Mouse (Mus musculus): ENCODE measurements at regions not wholly inside any gene's neighbourhood (a gene's known extent, or its start where the extent isn't known, plus 50 kb on each side); places are given as distances from the start of the nearest gene placed in this dataset.

DNA sequence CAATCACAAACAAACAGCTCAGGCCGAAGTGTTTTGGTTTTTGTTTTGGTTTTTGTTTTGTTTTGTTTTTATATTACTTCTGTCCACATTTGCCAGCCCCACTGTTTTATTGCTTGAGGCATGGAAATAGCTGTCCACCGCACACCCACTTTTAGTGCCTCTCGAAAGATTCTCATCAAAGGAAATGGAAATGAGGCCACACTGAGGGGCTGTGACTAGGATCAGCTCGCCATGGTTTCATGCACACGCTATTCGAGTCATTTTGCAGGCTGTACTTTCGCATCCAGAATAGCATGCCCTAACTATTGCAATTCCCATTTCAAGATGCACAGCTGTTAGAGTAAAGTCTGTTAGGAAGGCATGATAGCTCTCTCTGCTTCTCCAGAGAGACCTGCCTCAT lies 1543.4 kb upstream of the Tenm3 start:
- DNase-seq (ENCODE audit: extremely low read depth, insufficient read length, low spot score) = no peak

DNA sequence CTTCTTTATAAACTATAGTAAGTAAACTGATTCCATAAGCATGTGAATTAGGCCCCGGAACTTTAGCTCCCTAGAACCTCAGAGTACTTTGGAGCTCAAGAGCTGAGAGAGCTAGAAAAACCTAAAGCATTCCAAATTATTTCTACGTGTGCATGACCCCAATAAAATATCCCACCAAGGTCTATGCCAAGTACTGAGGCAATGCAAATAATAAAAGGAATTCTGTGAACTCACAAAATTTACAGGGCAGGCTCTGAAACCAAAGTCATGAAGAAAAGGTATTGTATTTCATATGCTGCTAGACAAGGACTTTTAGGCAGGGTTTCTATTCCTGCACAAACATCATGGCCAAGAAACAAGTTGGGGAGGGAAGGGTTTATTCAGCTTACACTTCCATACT lies 1539.9 kb upstream of the Tenm3 start:
- no peak for DNase-seq (ENCODE audit: extremely low read depth, insufficient read length, low spot score)

- no peak for DNase-seq (ENCODE audit: extremely low read depth, insufficient read length, low spot score)
These were observed 1536.0 kb upstream of the Tenm3 start for GRCm38 (mm10) chr8:50379745-50380144.

DNA sequence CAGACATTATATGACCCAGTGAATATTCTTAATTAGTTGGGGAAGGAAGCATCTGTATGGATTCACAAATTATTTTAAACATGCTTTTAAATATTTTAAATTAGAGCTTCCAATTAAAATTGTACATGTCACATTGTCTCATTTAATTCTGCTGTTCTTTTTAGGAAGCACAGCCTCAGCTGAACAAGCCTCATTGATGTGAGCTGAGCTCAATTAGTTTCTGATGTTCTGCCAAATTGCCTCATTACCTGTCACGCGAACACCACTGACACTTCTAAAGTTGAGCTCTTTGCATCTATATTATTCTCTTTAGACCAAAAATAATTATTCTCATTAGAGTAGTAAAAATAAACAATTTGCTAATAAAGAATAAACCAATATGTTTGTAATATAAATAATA lies 1530.0 kb upstream of the Tenm3 start:
- no peak for DNase-seq (ENCODE audit: extremely low read depth, insufficient read length, low spot score)

DNA sequence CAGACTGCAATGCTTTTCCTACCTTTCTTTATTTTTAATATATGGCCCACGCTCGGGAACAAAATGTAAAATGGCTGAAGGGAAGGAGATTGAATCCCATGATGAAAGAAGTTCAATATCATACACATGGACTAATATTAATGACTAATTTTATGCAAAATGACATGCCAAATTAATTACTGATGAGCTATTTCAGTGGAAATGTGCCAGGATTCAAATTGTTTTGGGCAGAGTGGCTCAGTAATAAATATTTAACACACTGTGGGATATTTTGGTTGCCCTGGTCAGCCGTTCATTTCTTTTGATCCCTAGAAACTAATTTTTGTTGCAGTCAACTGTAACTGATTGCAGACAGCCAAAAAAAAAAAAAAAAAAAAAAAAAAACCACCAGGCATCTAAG lies 1482.7 kb upstream of the Tenm3 start:
- DNase-seq (ENCODE audit: extremely low read depth, insufficient read length, low spot score) = no peak

DNA sequence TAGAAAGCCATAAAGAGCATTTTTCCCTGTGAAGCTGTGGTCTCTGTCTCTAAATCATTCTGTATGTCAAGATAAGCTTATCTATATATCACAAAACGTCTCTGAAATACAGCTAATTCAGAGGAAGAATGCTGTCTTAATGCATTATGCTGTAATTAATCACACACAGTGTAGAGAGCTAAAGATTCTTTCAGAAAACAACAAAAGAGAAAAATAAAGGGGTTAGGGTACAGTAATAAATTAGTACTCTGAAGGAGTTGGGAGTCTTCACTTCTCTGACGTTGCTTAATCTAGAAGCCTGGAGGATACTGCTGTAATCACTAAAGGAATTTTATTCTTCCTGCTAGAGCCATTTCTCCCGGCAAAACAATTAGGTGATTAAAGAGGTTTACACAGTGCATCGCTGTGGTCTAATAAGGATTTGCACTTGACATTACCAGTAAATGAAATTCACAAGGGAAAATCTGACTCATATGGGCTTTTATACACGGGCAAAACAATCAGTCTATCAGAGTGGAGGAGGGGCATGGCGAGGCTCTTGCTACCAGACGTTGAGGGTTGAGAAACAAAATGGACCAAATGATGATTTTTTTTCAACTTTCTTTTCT lies 1477.7 kb upstream of the Tenm3 start:
- no peak for DNase-seq (ENCODE audit: extremely low read depth, insufficient read length, low spot score)

DNA sequence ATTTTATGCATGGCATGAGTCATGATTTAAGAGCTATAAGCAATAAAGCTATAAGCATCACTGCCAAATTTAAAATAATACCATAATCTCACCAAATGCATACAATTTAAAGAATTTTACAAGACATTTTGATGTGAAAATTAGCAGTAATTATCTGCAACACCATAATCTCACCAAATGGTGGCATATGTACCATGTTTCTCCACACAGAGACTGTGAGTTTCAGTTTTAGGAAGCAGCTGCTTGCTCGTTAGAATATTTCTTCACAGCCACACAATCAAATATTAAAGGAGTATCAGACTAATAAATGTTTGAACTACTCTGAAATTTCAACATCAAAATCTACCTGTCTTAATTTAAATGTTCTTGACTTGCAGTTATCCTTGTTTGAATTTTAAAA lies 1472.9 kb upstream of the Tenm3 start:
- no peak for DNase-seq (ENCODE audit: extremely low read depth, insufficient read length, low spot score)

DNA sequence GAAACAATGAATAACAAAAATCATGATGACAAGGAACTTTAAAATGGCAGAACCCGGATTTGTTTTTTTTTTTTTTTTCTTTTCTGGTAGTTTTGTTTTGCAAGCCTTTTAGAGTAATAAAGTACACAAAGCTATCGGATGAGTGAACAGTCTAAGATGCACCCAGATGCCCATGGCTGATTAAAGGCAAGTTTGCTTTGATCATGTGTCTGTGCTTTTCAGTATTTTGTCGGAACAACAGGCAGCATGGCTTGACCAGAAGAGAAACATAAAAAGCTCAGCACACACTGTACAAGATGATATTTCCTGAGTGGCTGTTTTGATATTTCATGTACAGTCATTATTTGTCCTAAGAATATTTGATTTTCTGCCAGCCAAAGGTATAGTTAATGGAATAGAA lies 1466.6 kb upstream of the Tenm3 start:
- no peak for DNase-seq (ENCODE audit: extremely low read depth, insufficient read length, low spot score)

DNA sequence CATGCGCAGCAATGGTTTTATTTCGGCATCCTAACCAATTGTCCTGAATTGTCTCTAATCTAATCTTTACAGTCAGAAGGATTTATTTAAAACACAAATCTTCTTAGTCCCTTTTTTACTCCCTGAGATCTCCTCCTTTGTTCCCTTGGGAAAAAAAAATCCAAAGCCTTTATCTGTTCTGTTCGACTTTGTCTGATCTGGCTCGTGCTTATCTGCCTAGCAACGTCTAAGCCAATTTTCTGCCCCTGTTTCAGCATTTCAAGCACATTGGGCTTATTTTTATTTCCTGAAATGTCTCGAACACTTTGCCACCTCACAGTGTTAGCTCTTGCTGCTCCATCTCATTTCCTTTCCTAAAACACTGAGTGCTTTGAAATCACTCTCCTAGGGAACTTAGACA lies 1456.6 kb upstream of the Tenm3 start:
- no peak for DNase-seq (ENCODE audit: extremely low read depth, insufficient read length, low spot score)

GRCm38 (mm10) chr8:50293501-50293900 lies 1449.8 kb upstream of the Tenm3 start:
- peak; percentile 23 for DNase-seq (ENCODE audit: extremely low read depth, insufficient read length, low spot score)

DNA sequence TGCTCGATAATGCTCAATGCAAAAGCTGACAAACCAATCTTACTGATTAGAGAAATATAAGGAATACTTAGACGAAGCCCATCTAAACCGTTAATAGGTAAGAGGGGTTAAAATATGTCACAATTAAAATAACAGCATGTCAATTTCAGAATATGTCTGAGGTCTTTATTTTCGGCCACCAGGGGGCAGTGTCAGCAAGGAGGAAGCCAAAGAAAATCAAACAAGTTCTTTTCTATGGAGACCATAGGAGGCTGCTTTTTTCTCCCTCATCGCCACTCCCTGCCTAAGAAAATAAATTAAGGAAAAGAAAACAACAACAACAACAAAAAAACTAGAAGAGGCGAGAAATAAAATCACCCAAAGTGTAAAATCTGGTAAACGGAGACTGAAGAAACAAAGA lies 1448.4 kb upstream of the Tenm3 start:
- DNase-seq (ENCODE audit: extremely low read depth, insufficient read length, low spot score) = no peak

DNA sequence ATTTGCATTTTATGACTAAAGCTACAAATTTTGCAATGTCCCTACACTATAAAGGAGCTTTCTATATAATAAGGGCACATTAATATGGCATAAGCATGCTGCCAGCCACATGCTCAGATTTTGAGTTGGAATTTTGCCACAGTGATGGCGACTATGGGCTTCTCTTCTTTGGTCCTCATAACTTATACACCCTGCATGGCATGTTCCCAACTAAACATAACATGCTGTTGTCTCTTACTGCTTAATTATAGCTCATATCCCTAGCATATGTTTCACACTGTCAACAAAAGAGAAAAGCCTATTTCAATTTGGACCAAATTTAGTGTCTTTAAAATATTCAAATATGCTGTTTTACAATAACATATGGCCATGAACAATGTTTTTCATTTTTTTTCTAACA lies 1432.6 kb upstream of the Tenm3 start:
- DNase-seq (ENCODE audit: extremely low read depth, insufficient read length, low spot score) = no peak

DNA sequence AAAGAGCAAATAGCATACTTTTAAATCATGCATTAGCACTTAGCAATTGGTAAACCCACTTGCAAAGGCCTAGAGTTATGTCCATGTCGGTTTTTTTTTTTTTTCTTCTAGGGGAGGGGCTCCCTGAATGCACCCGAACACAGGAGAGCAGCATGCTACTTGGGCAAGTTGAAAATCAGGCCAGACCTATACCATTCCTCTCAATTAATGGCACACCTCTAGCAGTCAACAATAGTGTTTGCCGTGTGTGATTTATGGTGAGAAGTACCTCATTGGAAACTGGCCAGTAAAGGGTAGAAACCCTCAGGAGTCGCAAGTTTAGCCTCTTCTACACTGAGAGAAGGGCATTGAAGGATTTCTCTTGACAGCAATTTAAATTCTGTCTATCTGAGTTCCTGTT lies 1421.0 kb upstream of the Tenm3 start:
- DNase-seq (ENCODE audit: extremely low read depth, insufficient read length, low spot score) = no peak

Data from 3134 (cell line).